Mouse (Mus musculus) macrophage (primary cell): ENCODE results near the gene Pcbd2. TPM values are rescaled to one million over a fixed set of nuclear protein-coding genes. Genes with fewer than 3 reads are reported as not detected.
"Not testable (repeated sequence)": the region's sequence is repeated elsewhere in the genome, so short reads cannot be mapped to it uniquely, and the experiment has no call there.

Experiments used
- H3K27ac ChIP-seq: fragments of 350-480 bp; formaldehyde crosslinking; 2 replicates; pipeline ENCODE4 v1.9.0; 2021
- H3K36me3 ChIP-seq: fragments of 350-480 bp; formaldehyde crosslinking; 2 replicates; pipeline ENCODE4 v1.9.0; 2021; ENCODE audit errors: inconsistent target
- H3K4me3 ChIP-seq: fragments of 350-480 bp; formaldehyde crosslinking; 2 replicates; pipeline ENCODE4 v1.9.0; 2021; ENCODE audit errors: inconsistent target
- H3K79me2 ChIP-seq: fragments of 350-480 bp; formaldehyde crosslinking; 2 replicates; pipeline ENCODE4 v1.9.0; 2021; ENCODE audit errors: inconsistent target
- WGBS: methylation state at CpG from one replicate; pipeline ENCODE4 v1.1.7; 2026; ENCODE audit warnings: inconsistent platforms; ENCODE audit not compliant: missing documents; 5-methylcytosine and 5-hydroxymethylcytosine counted together
- polyA plus RNA-seq: library from polyadenylated mRNA; stranded (reverse); fragments of 250-400 nt; gene quantifications from 3 replicates; pipeline ENCODE4 v1.2.4, GENCODE M21; 2018; ENCODE audit warnings: inconsistent platforms
- total RNA-seq, 78 experiments: library from RNA; depleted of rRNA; stranded (reverse); fragments of 250-400 nt; gene quantifications; 1 replicate in 9 of 78; 2 replicates in 24 of 78; 3 replicates in 43 of 78; 4 replicates in 2 of 78; pipeline ENCODE4 v1.2.4; 2018; ENCODE audit warnings: inconsistent platforms in 56 of 78

Gene Pcbd2
- 1 to 10 TPM in 17 of 26 experiments, not detected in 9; 1.3 to 5.8 (median 3.6) TPM for total RNA-seq (2018; cell fraction: chromatin; rRNA removed)
- total RNA-seq (2018; cell fraction: cytosol; rRNA removed) = 10 to 100 TPM; 26.7 to 44.5 (median 34.0) TPM
- 10 to 100 TPM in 4 of 26 experiments, 1 to 10 TPM in 22; 2.3 to 13.6 (median 7.1) TPM for total RNA-seq (2018; cell fraction: nucleus; rRNA removed)
- 22.0 to 41.0 TPM (median 36.0 TPM) in 3 replicates for polyA plus RNA-seq

DNA sequence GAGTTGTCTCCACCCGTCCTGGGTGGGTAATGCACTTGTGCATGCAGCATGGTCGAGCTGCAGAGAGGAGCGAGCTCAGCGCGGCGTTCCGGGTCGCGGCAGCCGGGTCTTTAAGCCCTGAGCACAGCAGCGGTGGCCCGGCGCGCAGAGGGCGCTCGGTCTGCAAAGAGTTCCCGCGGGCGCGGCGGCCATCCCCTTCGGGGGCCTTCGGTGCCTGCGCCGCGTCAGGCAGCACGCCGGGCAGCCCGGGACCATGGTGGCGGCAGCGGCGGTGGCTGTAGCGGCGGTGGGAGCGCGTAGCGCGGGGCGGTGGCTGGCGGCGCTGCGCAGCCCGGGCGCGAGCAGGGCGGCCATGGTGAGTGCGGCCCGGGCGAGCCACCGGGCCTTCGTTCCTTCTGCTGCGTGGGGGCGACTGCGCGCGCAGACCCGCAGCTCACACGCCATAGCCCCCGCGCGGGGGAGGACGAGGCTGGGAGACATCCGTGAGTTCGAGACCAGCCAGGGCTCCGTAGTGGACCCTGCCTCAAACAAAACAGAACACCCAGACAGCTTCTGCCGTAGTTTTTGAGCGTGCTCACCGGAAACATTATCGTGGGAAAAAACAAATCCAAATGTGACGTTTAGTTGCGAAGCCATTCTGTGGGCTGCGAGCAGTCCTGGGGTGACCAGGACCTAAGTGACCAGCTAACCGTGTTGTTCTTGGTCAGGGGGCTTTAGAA, at the start of gene Pcbd2:
Pcbd2 (plus strand) TSS at position 249 of the 719 bp plus-strand sequence.
- H3K36me3 ChIP-seq = no peaks in the 10 kb centered on the region
- H3K79me2 ChIP-seq = no peaks in the 10 kb centered on the region
- peak within 1 kb of the TSS; percentile 74 for H3K27ac ChIP-seq
- peak within 1 kb of the TSS; percentile 87 for H3K4me3 ChIP-seq
- under 1% methylated on average over 58 of the region's 73 CpGs for WGBS

DNA sequence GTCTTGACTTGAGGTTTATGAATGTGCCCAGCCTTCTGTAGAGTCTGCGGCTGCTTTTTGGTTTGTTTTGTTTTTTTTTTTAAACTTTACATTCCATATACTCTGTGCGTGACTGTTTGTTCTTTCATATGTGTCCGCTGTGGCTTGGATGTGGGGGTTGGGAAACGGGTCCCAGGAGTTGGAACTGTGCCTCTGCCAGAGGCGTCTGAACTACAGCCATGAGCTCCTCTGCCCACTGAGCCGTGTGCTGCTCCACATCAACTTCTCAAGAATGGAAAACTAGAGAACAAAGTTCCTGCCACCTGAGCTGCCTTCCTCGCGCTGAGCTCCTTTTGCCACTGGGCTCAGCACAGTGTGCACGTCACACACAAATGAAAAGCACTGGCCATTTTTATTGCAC, 45.0 kb upstream of the Pcbd2 start:
- Histone ChIP-seq H3K36me3 (peaks cover 38% of the 10 kb centered on the region), H3K27ac (no peak overlapping the region), H3K4me3 (no peak overlapping the region), H3K79me2 (no peaks in the 10 kb centered on the region)
- 96% methylated on average over 9 of the region's 9 CpGs for WGBS

DNA sequence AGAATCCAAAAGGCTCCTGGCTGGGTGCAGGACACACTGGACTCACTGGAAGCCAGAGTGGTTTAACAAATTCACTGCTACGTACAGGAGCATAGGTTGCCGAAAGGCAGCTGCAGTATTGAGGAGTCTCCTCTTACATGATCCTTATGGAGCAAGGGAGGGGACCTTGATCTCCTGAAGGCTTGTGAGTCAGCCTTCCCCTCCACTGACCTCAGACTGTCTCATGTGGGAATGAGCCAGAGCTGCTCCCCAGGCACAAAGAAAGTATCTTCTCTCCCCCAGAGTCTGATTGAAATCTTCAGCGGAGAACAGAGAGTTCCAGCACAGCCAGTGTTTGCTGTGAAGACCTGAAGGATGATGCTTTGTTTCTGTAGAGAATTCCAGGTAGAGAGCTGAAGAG, 43.6 kb upstream of the Pcbd2 start:
- no peak overlapping the region for H3K4me3 ChIP-seq
- no peaks in the 10 kb centered on the region for H3K79me2 ChIP-seq
- WGBS = 96% methylated on average over 3 of the region's 3 CpGs
- H3K36me3 ChIP-seq = peaks cover 26% of the 10 kb centered on the region
- H3K27ac ChIP-seq = no peak overlapping the region

DNA sequence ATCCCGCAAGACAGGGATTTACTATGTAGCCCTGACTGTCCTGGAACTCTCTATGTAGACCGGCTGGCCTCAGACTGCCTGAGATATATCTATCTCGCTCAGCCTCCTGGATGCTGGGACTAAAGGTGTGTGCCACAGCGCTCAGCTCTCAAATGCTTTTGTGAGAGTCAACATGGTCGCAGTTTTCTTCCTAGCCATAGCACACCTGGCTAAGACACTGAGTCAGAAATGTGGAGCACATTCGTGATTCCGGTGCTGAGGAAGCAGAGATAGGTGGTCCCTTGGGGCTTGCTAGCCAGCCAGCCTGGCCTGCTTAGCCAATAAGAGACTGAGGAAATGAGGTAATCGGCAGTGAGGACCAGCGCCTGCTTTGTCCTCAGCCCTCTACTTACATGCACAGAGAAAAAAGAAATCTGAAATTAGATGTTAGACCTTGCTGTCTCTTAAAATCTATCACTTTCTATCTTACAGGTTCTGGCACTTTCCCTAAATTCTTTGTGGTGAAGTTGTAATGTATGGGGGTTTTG, 41.0 kb upstream of the Pcbd2 start:
- Histone ChIP-seq H3K36me3 (0 out of 2 replicates have a peak, but pooled peaks cover 5% of the 10 kb centered on the region), H3K27ac (no peak overlapping the region), H3K4me3 (no peak overlapping the region), H3K79me2 (no peaks in the 10 kb centered on the region)
- whole genome bisulfite sequencing = 84% methylated on average over 9 of the region's 9 CpGs

DNA sequence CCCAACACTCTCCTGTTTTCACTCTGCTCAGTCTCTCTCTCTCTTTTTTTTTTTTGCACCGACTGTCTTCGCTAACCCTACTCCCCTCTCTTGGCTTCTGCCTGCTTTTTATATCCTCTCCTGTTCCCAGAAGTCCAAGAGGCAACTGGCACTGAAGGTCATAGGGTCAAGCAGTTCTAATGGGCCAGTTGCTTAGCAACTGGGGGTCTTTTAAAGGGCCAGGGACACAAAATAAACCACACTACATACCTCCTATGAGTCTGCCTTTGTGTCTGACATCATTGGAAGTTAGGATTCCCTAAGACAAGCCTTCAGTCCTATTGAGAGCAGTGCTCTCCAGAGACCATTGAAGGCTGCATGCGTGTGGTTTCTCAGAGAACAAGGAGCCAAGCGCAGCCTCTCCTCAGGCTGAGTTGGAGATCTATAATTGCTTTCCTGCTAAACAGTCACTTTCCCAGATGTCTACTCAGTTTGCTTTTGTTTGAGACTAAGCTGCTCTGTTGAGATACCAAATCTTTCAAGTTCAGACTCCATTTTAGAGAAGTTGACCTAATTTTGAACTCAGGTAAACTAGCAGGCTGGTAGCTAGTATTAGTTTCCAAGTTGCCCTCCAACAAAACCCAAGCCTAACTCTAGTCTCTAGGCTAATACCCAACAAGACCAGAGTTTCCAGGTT, 39.1 kb upstream of the Pcbd2 start:
- Histone ChIP-seq H3K27ac (no peak overlapping the region), H3K4me3 (no peak overlapping the region), H3K36me3 (no peaks in the 10 kb centered on the region), H3K79me2 (no peaks in the 10 kb centered on the region)
- WGBS = 68% methylated on average over 4 of the region's 4 CpGs

DNA sequence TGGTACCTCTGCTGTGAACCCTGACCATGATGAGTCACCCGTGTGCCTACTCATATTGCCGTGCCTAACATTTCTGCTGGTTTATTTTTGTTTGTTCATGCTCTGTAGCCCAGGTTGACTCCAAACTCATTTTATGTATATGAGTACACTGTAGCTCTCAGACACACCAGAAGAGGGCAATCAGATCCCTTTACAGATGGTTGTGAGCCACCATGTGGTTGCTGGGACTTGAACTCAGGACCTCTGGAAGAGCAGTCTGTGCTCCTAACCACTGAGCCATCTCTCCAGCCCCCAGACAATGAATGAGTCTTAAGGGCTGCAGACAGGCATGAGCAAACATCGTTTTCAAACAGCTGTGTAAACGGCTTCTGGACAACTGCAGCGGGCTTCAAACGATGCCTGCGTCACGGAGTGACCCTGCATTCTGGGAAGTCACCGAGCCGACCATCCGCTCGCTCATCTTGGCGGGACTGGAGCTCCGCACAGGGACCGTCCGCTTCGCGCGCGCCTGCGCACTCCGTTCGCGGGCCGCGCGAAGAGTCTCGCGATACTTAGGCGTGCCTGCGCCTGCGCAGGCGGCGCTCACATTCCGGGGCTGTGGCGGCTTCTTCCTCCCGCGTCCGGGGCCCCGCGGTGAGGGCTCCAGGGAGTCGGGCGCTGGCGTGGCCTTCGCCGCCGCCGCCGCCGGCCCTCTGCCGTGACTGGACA, 34.5 kb upstream of the Pcbd2 start, which contains the start of gene B230219D22Rik:
B230219D22Rik (plus strand) TSS at position 590 of the 708 bp plus-strand sequence.
- Histone ChIP-seq H3K27ac (peak within 1 kb of the TSS; percentile 55), H3K36me3 (no peaks in the 10 kb centered on the region), H3K4me3 (peak within 1 kb of the TSS; percentile 72), H3K79me2 (peaks cover 43% of the 10 kb centered on the region)
- 2% methylated on average over 44 of the region's 51 CpGs for WGBS

DNA sequence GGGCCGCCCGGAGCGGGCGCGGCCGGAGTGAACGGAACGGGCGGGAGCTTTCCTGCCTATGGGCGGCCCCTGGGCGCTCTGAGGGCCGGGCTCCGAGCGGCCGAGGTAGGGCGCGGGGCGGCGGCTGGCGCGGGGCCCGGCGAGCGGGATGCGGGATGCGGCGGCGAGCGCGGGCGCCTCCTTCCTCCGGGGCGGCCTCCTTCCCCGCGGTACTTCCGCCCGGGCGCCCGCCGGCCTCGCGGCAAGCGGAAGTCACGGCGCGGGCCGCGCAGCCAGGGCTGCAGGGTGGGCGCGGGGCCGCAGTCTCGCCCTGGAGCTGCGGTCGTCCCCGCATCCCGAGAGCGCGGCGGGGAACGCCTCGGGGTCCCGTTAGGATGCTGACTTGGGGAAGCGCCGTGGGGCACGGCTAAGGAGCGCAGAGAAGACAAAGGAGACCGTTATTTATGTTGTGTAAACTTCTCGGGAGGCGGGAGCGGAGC, 33.9 kb upstream of the Pcbd2 start:
- Histone ChIP-seq H3K27ac (peak overlapping the region; percentile 44), H3K79me2 (peaks cover 49% of the 10 kb centered on the region), H3K4me3 (peak overlapping the region; percentile 72), H3K36me3 (peaks cover under 1% of the 10 kb centered on the region; the same call in 1 of the 2 replicates)
- WGBS = under 1% methylated on average over 54 of the region's 70 CpGs

DNA sequence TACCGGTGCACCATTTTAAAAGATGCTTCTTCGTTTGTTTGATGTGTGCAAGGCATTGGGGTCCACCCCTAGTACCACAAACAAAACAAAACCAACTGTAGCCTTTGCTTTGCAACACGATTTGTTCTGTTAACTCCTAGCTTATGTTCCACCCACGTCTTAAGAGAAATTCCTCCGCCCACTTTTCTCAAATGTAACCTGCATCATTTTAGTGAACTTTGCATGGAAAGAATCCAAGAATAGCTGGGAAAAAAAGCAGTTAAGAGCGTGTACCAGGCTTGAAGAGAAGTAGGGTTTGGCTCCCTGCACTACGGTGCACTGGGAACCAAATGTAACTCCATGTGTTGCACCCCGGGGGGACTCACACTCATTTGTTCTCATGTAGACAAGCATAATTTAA, 33.1 kb upstream of the Pcbd2 start:
- peak overlapping the region; percentile 72 for H3K4me3 ChIP-seq
- peaks cover 58% of the 10 kb centered on the region for H3K79me2 ChIP-seq
- WGBS = 6% methylated on average over 8 of the region's 8 CpGs
- peak overlapping the region; percentile 44 for H3K27ac ChIP-seq
- H3K36me3 ChIP-seq = peaks cover 8% of the 10 kb centered on the region

DNA sequence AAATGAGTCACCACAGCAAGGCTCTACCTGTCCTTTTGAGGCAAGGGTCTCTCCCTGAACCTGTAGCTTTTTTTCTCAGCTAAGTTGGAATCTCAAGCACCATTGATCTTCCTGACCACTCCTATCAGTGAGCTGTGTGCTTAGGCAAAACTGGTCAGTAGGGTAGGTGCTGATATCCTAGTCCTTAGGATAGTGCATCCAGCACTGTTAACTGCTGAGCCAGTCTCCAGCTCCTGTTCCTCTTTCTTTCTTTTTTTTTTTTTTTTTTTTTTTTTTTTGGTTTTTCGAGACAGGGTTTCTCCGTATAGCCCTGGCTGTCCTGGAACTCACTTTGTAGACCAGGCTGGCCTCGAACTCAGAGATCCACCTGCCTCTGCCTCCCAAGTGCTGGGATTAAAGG, 31.2 kb upstream of the Pcbd2 start:
- Histone ChIP-seq H3K79me2 (peaks cover 76% of the 10 kb centered on the region), H3K36me3 (peaks cover 26% of the 10 kb centered on the region)
- H3K27ac ChIP-seq, H3K4me3 ChIP-seq: not testable (repeated sequence)
- no CpG with 5 or more reads among the region's 3 CpGs for WGBS

DNA sequence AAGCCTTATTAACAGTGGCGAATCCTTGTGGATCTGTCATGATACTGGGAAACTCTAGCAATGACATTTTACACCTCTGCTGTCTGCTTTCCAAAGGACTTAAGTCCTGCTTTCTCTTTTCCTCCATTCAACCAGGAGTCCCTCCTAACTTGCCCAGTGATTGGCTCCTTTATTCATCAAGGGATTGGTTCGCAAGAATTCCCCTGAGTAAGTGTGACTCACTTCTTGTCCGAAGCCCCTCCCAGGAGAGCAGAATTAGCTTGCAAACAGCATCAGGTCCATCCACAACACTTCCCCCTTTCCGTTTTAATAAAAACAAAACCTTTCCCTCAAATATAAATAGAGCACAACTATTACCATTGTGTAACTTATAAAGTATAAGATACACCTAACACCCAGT, 22.9 kb upstream of the Pcbd2 start:
- H3K27ac ChIP-seq = no peak overlapping the region
- WGBS = 61% methylated on average over 3 of the region's 4 CpGs
- H3K36me3 ChIP-seq = peaks cover 30% of the 10 kb centered on the region
- no peak overlapping the region for H3K4me3 ChIP-seq
- peaks cover 48% of the 10 kb centered on the region for H3K79me2 ChIP-seq

DNA sequence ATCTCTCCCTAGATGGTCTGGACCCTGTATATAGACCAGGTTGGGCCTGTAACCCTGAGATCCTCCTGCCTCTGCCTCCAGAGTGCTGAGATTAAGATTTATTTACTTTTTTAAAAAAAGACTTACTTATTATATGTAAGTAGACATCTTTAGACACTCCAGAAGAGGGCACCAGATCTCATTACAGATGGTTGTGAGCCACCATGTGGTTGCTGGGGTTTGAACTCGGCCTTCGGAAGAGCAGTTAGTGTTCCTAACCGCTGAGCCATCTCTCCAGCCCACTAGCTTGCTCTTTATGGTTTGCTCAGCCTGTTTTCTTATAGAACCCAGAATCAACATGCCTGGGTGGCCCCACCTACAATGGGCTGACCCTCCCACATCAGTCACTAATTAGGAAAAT, 14.3 kb upstream of the Pcbd2 start:
- Histone ChIP-seq H3K79me2 (peaks cover 24% of the 10 kb centered on the region; the same call in 1 of the 2 replicates), H3K36me3 (no peaks in the 10 kb centered on the region), H3K27ac (no peak overlapping the region), H3K4me3 (no peak overlapping the region)
- WGBS = 82% methylated on average over 3 of the region's 3 CpGs

DNA sequence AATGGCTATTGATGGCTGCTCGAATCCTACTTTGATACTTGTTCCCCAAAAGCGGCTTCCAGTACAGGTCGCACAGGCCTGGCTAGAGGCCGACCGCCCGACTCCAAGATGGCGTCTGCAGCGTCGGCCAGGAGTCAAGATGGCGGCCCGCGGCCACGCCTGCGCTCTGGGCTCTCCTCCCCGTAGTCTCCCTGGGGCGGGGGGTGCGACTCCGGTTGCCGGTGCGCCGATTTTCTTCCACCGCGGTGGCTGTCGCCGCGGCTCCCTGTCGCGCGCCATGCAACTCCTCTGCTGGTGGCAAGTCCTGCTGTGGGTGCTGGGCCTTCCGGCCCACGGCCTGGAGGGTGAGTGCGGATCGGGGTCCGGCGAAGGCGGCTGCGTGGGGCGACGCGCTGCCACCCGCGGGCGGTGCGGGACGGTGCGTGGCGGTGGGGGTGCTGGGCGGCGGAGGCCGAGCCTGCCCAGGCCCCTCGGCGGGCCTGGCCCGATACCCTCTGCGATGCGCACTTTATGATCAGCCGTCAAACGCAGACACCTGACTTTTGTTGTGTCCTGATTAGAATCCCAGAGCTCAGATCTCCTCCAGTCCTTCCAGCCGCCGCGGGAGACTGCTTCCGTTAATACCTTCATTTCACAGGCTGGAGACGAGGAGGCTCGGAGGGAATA, 12.5 kb upstream of the Pcbd2 start, which contains the start of gene Txndc15:
Txndc15 (plus strand) TSS at position 150 of the 666 bp plus-strand sequence.
- under 1% methylated on average over 59 of the region's 63 CpGs for WGBS
- peaks cover 2% of the 10 kb centered on the region; the same call in 1 of the 2 replicates for H3K36me3 ChIP-seq
- H3K27ac ChIP-seq = peak within 1 kb of the TSS; percentile 44
- H3K4me3 ChIP-seq = peak within 1 kb of the TSS; percentile 55
- H3K79me2 ChIP-seq = peaks cover 24% of the 10 kb centered on the region; the same call in 1 of the 2 replicates

DNA sequence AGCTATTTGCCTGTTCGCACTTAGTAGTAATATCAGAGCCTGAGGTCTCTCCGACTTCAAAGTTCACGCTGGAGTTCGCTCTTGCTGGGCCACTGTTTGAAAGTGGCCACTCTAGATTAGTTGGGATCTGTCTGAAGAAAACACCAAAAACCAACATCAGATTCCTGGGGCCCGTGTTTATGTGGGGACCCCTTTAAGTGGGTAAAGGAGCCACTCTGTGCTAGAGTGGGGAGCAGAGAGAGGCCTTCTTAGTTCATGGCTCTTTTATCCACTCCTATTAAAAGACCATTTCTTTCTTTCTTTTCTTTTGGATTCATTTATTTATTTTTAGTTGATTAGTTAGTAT, 12.0 kb upstream of the Pcbd2 start:
- Histone ChIP-seq H3K36me3 (peaks cover 7% of the 10 kb centered on the region; the same call in 1 of the 2 replicates), H3K79me2 (peaks cover 24% of the 10 kb centered on the region; the same call in 1 of the 2 replicates), H3K4me3 (peak overlapping the region; percentile 55), H3K27ac (peak overlapping the region; percentile 44)
- 5% methylated on average over 5 of the region's 5 CpGs for WGBS
